Mouse (Mus musculus) adrenal gland, postnatal 36 days (tissue): Measurements from ENCODE around the gene Prr36. TPM values are rescaled to one million over a fixed set of nuclear protein-coding genes. Genes with fewer than 3 reads are reported as not detected.

ENCODE experiments used
- DNase-seq, 2 experiments: peaks; one replicate each; pipeline ENCODE4 v3.0.0; 2021; ENCODE audit warnings: mixed read lengths in 1 of 2
- total RNA-seq, 2 experiments: library from RNA; stranded (reverse); gene quantifications; 2 replicates each; pipeline ENCODE4 v1.2.3; 2021

The Prr36 gene
- total RNA-seq, 2 experiments from 2014 or later, result 3.7 to 4.0 TPM

DNA sequence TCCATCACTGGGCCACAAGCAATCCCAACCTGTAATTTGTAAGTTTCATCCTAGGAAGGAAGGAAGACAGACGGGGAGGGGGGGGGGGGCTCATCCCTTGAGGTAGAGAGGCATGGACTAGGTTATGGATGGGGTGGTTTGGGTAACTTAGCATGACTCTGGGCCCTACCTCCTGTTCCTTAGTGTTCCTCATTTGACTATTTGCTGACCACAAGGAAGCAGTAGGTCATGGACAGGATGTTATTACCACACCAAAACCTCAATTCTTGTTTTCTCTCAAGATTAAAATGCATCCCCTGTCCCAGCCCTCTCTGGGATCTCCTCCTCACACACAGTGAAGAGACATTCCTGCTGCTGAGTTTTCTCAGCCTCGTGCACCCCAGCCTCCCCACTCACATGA is 15.9 kb downstream of the Prr36 start:
- DNase-seq, result no peak

DNA sequence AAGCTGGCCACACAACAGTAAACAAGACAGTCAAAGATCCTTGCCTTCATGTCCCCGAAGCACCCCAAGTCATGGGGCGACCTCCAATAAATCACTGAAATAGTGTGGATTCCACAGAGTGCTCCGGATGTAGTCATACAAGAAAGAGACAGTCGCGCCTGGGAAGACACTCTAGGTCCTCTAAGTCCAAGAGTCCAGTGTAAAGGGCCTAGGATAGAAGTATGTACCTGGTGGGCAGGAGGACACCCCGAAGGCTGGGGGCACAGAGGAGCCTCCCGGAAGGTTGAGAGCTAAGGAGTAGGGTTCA is 23.7 kb downstream of the Prr36 start:
- no peak for DNase-seq

DNA sequence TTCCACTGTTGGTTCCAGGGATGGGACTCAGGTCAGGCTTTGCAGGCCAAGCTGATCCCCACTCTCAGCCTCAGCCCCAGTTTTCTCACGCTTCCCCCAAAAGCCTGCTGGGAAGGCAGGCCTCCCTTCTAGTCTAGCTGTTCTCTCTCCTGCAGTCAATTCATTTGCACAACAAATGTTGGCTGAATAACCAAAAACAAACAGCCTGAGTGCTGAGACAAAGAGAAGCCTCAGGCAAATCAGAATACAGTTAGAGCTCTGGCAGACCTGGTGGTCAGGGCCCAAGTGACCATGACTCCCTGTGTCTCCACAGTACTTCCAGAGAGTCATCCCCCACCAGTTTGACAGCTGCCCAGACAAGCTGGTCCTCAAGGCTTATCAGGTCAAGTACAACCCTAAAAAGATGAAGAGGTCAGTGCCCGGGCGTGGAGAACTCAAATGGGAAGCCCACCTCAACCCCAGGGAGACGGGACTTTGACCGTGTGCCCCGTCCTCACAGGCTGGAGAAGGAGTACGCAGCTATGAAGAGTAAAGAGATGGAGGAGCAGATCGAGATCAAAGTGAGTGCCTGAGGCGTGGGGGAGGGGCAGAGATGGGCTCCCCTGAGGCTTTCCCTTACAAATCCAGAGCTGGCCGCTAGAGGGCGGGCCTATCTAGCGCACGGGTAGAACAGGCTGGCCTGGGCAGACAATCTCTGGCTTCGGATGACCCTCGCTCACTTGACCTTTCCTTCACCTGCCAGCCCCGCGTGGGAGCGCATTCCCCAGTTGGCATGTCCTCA is 24.3 kb downstream of the Prr36 start:
- peak; percentile 92 to 94 for DNase-seq

DNA sequence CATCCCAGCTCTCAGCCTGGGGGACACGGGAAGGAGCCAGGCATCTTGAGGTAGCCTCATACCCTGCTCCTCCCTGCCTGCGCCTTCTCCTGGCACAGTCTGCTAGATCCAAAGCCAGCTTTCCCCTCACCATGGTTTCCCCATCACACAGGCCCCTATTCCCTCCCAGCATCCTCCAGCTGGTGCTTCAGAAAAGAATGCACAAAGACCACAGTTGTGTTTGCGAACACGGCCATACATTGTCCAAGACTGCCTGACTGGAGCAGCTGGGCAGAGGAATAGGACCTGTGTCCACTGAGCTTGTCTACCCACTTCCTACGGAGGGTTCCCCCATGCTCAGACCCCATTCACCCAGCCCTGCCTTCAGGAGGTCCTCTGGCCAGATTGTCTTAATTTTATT is 25.0 kb downstream of the Prr36 start:
- DNase-seq, result no peak

DNA sequence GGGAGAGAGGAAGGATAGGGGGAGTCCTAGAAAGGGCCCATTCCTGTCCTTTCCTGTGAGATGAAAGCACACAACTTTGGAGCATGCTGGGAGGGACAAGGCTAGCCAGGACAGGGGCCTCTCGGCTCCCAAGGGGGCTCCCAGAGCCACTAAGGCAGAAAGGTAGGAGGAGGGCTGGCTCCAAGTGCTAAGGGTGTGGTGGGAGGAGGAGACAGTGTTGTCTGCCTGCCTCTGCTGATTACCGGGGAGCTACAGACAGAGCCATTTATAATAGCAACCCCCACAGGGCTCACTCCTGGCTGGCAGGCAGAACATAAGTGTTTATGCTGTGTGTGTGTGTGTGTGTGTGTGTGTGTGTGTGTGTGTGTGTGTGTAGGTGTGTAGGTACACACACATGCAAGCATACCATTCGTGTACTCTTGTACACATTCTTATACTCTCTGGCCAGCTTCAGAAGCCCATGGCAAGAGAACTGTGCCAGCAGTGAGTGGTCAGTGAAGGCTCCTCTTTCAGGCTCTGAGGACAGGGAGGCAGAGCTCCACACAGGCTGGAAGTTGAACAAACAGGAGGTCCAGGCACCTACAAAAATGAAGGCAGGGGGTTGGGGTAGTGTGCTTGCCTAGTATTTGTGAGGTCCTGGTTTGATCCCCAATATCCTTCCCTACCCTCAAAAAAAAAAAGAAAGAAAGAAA is 28.1 kb downstream of the Prr36 start:
- no peak for DNase-seq

DNA sequence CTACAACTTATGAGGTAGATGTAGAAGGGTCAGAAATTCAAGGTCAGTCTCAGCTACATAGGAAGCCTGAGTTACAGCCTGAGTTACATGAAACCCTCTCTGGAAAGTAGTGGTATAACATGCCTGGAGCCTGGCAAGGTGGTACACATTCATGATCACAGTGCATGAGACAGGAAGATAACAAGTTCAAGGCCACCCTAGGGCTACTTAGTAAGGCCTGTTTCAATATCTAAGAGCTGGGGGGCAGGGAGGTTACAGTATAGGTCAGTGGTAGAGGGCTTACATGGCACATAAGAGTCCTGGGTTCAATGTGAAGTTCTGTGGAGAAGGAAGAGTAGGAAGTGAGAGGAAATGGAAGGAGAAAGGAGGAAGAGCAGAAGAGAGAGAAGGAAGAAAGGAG is 28.7 kb downstream of the Prr36 start:
- DNase-seq, result no peak

DNA sequence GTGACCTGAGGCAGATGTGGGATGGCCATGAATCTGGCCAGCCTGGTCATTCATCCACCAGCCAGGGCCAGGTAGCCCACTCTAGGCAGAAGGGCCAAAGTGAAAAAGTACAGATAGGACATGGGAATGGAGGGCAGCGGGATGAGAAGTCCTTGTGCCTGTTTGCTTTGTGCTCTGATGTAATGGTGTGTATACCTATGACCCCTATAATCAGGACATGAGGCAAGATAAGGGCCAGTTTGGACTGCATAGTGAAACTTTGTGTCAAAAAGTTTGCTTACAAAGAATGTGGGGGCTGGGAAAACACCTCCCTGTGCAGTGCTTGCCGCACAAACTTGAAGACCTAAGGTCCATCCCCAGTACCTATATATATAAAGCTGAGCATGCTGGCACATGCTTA is 31.1 kb downstream of the Prr36 start:
- DNase-seq, result no peak

DNA sequence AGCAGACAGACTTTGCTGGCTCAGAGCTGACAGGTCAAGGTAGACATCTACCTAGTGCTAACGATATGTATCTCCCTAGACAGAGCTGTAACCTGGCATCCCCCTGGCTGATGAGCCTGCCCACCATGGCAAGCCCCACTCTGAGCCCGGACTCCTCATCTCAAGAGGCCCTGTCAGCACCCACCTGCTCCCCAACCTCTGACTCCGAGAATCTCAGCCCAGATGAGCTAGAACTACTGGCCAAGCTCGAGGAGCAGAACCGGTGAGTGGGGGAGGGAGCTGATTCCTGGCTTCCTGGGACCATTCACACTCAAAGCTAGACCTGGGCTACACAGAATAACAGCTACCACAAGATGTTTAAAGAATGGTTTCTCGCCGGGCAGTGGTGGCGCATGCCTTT is 33.9 kb downstream of the Prr36 start:
- no peak for DNase-seq

DNA sequence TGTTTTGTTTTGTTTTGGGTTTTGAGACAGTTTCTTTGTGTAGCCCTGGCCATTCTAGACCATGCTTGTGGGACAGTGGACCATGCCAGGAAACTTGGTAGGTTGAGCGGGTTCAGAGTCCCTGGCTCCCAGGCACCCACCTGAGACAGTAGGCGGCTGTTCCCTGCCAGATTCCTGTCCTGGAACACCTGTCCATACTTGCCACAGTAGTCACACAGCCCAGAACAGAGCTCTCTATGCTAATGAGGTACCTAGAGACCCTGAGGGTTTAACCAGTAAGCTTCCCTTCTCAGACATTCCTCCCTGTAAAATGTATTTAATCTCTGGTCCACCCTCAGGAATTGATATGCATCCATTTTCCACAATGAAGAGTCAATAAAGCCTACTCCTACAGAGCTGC is 43.2 kb downstream of the Prr36 start:
- DNase-seq, result no peak

DNA sequence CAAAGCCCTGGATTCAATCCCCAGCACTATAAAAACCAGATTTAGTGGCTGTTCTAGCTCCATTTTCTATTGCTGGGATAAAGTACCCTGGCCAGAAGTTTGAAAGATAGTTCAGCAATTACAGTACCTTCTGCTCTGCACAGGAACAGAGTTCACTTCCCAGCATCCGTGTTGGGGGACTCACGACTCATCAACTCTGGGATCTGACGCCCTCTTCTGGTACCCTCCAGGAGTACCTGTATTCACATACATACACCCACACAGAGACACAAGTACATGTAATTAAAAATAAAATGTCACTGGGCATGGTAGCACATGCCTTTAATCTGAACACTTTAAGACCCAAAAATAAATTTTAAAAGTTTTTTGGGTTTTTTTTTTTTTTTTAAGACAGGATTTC is 44.8 kb downstream of the Prr36 start:
- DNase-seq, result no peak

DNA sequence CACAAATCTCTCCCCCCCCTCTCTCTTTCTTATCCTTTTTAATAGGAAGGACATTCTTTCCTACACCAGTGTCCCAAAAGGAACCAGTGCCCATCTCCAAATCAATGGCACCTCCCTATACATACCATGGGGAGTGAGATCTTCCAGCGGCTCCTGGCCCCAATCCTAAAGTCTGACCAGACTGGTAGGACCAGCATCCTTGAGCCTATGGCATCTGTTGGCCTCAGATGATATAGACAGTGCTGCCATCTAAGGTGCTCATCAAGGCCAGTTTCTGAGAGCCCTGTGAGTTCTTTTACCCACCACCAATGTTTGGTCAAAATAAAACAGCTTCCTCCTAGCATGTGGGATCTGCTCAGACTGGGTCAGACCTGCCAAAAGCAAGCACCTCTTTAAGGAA is 49.3 kb downstream of the Prr36 start:
- DNase-seq, result no peak

DNA sequence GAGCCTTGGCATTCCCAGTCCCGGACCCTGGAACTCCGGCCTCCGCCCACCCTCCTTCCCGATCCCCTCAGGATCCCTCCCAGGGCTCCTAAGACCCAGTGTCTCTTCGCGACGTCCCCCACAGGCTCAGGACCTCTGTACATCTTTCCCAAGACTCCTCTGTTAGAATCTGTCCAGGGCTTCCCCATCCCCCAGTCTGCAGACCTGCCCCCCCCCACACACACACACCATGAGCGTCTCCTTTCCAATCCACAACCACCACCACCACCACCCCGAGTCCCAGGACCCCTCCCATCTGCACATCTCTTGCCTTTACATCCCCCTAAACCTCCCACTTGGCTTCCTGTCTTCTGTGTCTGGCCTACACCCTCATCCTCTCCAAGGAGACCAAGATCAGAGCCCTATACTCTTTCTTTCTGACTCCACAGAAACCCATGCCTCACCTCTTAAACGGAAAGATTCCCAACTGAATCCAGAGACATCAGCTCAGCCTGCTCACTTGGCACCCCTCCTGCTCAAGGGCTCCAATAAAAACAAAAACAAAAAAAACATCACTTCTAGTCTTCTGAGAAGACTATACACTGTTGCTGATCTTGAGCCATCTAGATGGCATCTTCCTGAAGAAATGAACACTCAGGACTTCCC is 50.3 kb downstream of the Prr36 start:
- peak in 1 of 2 experiments; percentile 8 for DNase-seq

DNA sequence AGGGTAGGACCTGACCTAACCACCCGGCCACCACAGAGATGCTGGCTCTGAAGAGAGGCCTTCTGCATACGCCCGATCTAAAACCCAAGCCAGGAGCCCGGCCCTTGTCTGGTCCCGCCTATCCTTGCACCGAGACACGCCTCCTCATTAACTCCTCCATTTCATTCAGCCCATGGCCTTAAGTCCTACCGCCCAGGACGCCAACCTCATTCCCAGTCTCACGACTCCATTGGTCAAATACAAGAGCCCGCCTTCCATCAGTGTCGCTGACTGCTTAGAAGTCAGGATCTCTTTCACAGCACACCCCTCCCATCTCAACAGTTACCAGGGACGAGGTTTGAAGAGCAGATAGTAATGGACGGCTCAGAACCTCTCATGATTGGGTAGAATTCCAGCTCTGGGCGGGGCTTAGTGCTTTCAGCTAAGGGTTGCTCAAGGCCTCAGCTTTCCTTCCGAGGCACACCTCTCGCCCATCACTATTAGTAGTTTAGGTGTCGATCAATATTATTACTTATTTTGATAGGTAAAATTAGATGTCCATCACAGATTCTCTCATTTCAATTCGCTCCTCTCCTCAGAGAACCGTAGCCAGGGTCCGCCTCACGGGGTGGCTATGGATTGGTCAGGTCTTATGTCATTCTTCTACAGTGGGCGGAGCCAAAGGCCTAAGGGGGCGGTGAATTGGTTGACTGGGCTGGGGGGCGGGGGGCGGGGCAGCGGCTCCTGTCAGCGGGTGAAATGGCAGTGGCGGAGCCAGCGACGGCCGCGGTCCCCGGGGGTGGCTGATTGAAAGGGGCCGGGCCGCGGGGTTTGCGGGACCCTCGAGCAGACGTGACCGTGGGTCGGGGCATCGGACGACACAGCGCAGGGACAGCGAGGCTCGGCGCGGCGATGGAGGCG is 51.2 kb downstream of the Prr36 start, which contains the start of gene Evi5l:
Gene Evi5l (plus strand): TSS at position 716 of the 900 bp plus-strand sequence.
- peak; percentile 97 for DNase-seq

DNA sequence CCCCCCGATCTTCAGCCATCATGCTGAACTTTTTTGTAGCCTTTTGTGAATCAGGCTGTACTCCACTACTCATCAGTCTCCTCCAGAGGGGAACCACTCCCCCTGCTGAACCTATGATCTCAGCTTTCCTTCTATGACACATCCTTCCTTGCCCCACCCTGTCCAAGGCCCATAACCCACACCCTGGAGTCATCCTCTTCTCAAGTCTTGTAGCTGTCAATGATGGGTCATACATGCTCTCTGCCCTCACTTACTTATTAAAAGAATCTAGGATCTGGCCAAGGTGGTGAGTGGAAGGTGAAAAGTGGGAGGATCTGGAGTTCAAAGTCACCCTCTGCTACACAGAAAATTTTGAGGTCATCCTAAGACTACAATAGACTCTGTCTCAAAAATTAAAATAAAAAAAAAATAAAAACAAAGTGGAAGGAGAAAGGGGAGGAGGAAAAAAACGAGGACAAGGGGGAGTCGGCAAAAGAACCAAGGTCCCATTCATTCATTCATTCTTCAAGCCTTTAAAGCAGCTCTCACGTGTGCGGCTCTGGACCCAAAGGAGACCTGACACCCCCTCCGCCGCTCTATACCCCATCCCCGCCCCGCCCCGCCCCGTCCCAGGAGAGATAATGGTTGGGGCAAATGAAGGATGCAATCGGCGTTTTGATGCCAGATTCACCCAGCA is 51.9 kb downstream of the Prr36 start:
- DNase-seq, result peak; percentile 16 to 42

DNA sequence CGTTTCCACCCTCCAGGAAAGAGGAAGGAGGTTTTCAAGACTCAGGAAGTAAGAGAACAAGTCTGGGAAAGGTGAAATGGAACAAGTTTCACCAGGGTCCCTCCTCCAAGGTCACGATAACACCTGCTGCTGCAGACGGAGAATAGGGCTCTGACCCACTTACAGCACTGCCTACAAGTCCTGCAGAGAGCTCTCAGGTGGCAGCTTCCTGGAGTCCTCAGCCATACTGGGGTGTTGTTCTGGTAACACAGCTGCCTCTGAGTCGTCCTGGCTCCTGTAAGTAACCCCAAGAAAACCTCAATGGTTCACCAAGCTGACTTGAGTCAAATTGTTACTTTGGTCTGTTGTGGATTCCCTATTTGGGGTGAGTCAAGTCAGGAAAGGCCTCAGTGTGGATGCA is 54.5 kb downstream of the Prr36 start:
- DNase-seq, result no peak

Other genes with a start within 250 kb of the Prr36 start
- 1 to 10 TPM; 1.5 to 3.6 TPM for gene Cd209f, start 111.6 kb downstream of the Prr36 start, total RNA-seq
- 1 to 10 TPM in 1 of 2 experiments, under 1 TPM in 1; 0.86 to 1.1 TPM for gene Cd209g, start 83.4 kb downstream of the Prr36 start, total RNA-seq
- 10 to 100 TPM; 29.4 to 38.5 TPM for gene Evi5l, start 50.9 kb downstream of the Prr36 start, total RNA-seq
- 10 to 100 TPM; 21.4 to 24.1 TPM for gene Lrrc8e, start 9.4 kb upstream of the Prr36 start, total RNA-seq
- gene Map2k7, start 21.3 kb upstream of the Prr36 start, total RNA-seq, result 10 to 100 TPM; 89.3 to 95.0 TPM
- 1 to 10 TPM in 1 of 2 experiments, not detected in 1; 1.7 TPM for gene Gm49320, start 21.4 kb upstream of the Prr36 start, total RNA-seq
- 10 to 100 TPM; 11.1 to 11.5 TPM for gene Tgfbr3l, start 30.8 kb upstream of the Prr36 start, total RNA-seq
- gene Snapc2, start 35.6 kb upstream of the Prr36 start, total RNA-seq, result 10 to 100 TPM; 25.6 to 32.1 TPM
- 1 to 10 TPM; 5.5 to 7.3 TPM for gene Ctxn1, start 41.8 kb upstream of the Prr36 start, total RNA-seq
- gene Timm44, start 58.5 kb upstream of the Prr36 start, total RNA-seq, result 10 to 100 TPM; 93.2 to 96.9 TPM
- gene Ccl25, start 107.8 kb upstream of the Prr36 start, total RNA-seq, result 10 to 100 TPM; 14.8 to 15.5 TPM
- gene Elavl1, start 108.0 kb upstream of the Prr36 start, total RNA-seq, result 100 to 1,000 TPM in 1 of 2 experiments, 10 to 100 TPM in 1; 96.6 to 121 TPM